In the genomic region with DNA sequence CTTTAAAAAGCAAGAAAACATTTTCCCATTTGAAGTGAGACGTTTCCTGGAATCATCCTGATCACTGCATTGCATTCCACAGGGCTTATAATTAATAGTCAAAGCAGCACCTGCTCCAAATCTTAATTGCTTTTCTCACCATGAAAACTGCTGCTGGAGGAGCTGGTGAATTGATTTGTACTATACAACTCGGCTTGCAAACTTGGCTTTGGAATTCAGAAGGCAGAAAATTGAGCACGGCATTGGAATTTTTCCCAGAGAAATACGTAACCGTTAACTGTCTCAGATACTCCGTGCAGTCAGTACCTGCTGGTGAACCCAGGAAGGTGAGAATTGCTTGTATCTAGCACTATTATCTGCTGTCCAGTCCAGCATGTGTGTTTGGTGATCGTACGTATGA, we compare ENCODE assay signal across 15 mouse cellular contexts.
A peak's percentile ranks its signal among the peaks of the same experiment; 100 is the strongest.
DNase-seq lines count a peak whose midpoint lies in the region; ATAC-seq lines count a peak whose summit lies in the region.
"Had no signal": no experiment of that assay in that cellular context is flagged by ENCODE, and none has a peak within 500 bp of the region (broad histone marks: within the 10 kb centered on the region; RNA-seq: fewer than 3 reads in every experiment).

No protein-coding gene starts in this region.

- no peak overlapping the region for H3K4me2 ChIP-seq in hindbrain, embryonic 14.5 days (replicated peaks)
- no peak overlapping the region for H3K4me2 ChIP-seq in forebrain, embryonic 16.5 days (ENCODE audit: low read length)
- H3K4me2 ChIP-seq in heart, embryonic 12.5 days, result no peak overlapping the region
- H3K4me2 ChIP-seq: embryonic facial prominence, embryonic 12.5 days had no signal

- H3K9ac ChIP-seq in hindbrain, embryonic 14.5 days, result no peak overlapping the region
- H3K9ac ChIP-seq in forebrain, embryonic 16.5 days (replicated peaks; ENCODE audit: low read depth, low read length), result no peak overlapping the region
- H3K9ac ChIP-seq in heart, embryonic 12.5 days, result no peak overlapping the region
- H3K9ac ChIP-seq: embryonic facial prominence, embryonic 12.5 days had no signal

- no peaks in the 10 kb centered on the region for H3K9me3 ChIP-seq in hindbrain, embryonic 14.5 days (ENCODE audit: control insufficient read depth, low read length)
- H3K9me3 ChIP-seq in hindbrain, embryonic 10.5 days, result no peaks in the 10 kb centered on the region
- H3K9me3 ChIP-seq in forebrain, embryonic 16.5 days (ENCODE audit: control insufficient read depth, low read length), result no peaks in the 10 kb centered on the region
- no peaks in the 10 kb centered on the region for H3K9me3 ChIP-seq in heart, embryonic 12.5 days (replicated peaks)
- H3K9me3 ChIP-seq: embryonic facial prominence, embryonic 12.5 days had no signal

- peaks cover 40% of the 10 kb centered on the region for H3K4me1 ChIP-seq in hindbrain, embryonic 14.5 days (replicated peaks; ENCODE audit: control insufficient read depth, insufficient read depth, low read length)
- peaks cover 12% of the 10 kb centered on the region; the same call in 1 of the 2 replicates for H3K4me1 ChIP-seq in hindbrain, embryonic 10.5 days (replicated peaks)
- H3K4me1 ChIP-seq in forebrain, embryonic 16.5 days (replicated peaks; ENCODE audit: control insufficient read depth, insufficient read depth, low read length), result peaks cover 39% of the 10 kb centered on the region
- H3K4me1 ChIP-seq in heart, embryonic 12.5 days (replicated peaks), result peaks cover 7% of the 10 kb centered on the region
- H3K4me1 ChIP-seq: embryonic facial prominence, embryonic 12.5 days had no signal

- H3K27me3 ChIP-seq in hindbrain, embryonic 14.5 days (ENCODE audit: control insufficient read depth, insufficient read depth, low read length), result no peaks in the 10 kb centered on the region
- no peaks in the 10 kb centered on the region for H3K27me3 ChIP-seq in hindbrain, embryonic 10.5 days (ENCODE audit: insufficient read depth, poor library complexity, severe bottlenecking)
- no peaks in the 10 kb centered on the region for H3K27me3 ChIP-seq in forebrain, embryonic 16.5 days (replicated peaks; ENCODE audit: control insufficient read depth, insufficient read depth, low read length)
- H3K27me3 ChIP-seq in heart, embryonic 12.5 days (replicated peaks), result no peaks in the 10 kb centered on the region
- H3K27me3 ChIP-seq: embryonic facial prominence, embryonic 12.5 days had no signal

- peak; percentile 69 for DNase-seq in hindbrain, embryonic 14.5 days (ENCODE audit: low spot score)
- DNase-seq in hindbrain, embryonic 10.5 days (ENCODE audit: low spot score), result no peak
- peak; percentile 49 for DNase-seq in layer of hippocampus, adult 9-11 months
- DNase-seq in layer of hippocampus, postnatal 10 days (ENCODE audit: low spot score in 2 of 2), result no peak
- peak; percentile 75 for DNase-seq in brain, adult 2 months (ENCODE audit: low read depth, low spot score)
- no peak for DNase-seq in cerebellum, postnatal 36 days
- DNase-seq: cerebellum, adult 9-11 months; heart, postnatal 10 days; thymus, adult 18-20 months had no signal

- H3K27ac ChIP-seq in hindbrain, embryonic 14.5 days, result peak overlapping the region; percentile 40
- H3K27ac ChIP-seq in hindbrain, embryonic 10.5 days, result no peak overlapping the region
- peak overlapping the region; percentile 56 for H3K27ac ChIP-seq in forebrain, embryonic 16.5 days (ENCODE audit: low read length)
- H3K27ac ChIP-seq in heart, embryonic 12.5 days (ENCODE audit: poor library complexity, severe bottlenecking), result no peak overlapping the region
- H3K27ac ChIP-seq: embryonic facial prominence, embryonic 12.5 days had no signal

- peak; percentile 56; the same call in 1 of the 2 replicates for ATAC-seq in hindbrain, embryonic 14.5 days (ENCODE audit: low FRiP score)
- peak; percentile 78 for ATAC-seq in forebrain, embryonic 16.5 days
- no peak for ATAC-seq in heart, embryonic 12.5 days (ENCODE audit: insufficient number of reproducible peaks, low FRiP score)
- ATAC-seq: activated CD4-positive, CD25-positive, alpha-beta regulatory T cell, adult 4 months; intestine, postnatal 0 days had no signal

- no peaks in the 10 kb centered on the region for H3K36me3 ChIP-seq in hindbrain, embryonic 14.5 days (replicated peaks; ENCODE audit: control insufficient read depth, insufficient read depth)
- no peaks in the 10 kb centered on the region for H3K36me3 ChIP-seq in hindbrain, embryonic 10.5 days
- no peaks in the 10 kb centered on the region for H3K36me3 ChIP-seq in forebrain, embryonic 16.5 days (ENCODE audit: control insufficient read depth, insufficient read depth)
- no peaks in the 10 kb centered on the region for H3K36me3 ChIP-seq in heart, embryonic 12.5 days
- H3K36me3 ChIP-seq: embryonic facial prominence, embryonic 12.5 days had no signal

- 36% methylated on average over 8 of the region's 8 CpGs for WGBS in hindbrain, embryonic 14.5 days
- 89% methylated on average over 8 of the region's 8 CpGs for WGBS in hindbrain, embryonic 10.5 days
- 17% methylated on average over 8 of the region's 8 CpGs for WGBS in forebrain, embryonic 16.5 days
- WGBS in heart, embryonic 12.5 days, result 81% methylated on average over 8 of the region's 8 CpGs

- H3K4me3 ChIP-seq in hindbrain, embryonic 14.5 days (replicated peaks; ENCODE audit: low read length), result no peak overlapping the region
- H3K4me3 ChIP-seq in hindbrain, embryonic 10.5 days, result no peak overlapping the region
- H3K4me3 ChIP-seq in forebrain, embryonic 16.5 days (replicated peaks; ENCODE audit: low read length), result no peak overlapping the region
- no peak overlapping the region for H3K4me3 ChIP-seq in heart, embryonic 12.5 days
- H3K4me3 ChIP-seq: embryonic facial prominence, embryonic 12.5 days; myocyte had no signal

Comparison
In these comparisons a context has a peak if more than half of its experiments do, and no peak if none do; other contexts are left out.
1. DNase-seq: peak in hindbrain, embryonic 14.5 days (single experiment), layer of hippocampus, adult 9-11 months (single experiment) and brain, adult 2 months (single experiment); none in hindbrain, embryonic 10.5 days (single experiment), layer of hippocampus, postnatal 10 days (0 of 2) and cerebellum, postnatal 36 days (0 of 2).
2. H3K27ac ChIP-seq: peak in hindbrain, embryonic 14.5 days (single experiment) and forebrain, embryonic 16.5 days (single experiment); none in hindbrain, embryonic 10.5 days (single experiment) and heart, embryonic 12.5 days (single experiment).